Mouse (Mus musculus): ENCODE measurements around the gene Mxra8. TPM values are rescaled to one million over a fixed set of nuclear protein-coding genes. Genes with fewer than 3 reads are reported as not detected.

The Mxra8 gene
- total RNA-seq, 2 experiments from 2014 or later, result 40.2 to 47.0 TPM

DNA sequence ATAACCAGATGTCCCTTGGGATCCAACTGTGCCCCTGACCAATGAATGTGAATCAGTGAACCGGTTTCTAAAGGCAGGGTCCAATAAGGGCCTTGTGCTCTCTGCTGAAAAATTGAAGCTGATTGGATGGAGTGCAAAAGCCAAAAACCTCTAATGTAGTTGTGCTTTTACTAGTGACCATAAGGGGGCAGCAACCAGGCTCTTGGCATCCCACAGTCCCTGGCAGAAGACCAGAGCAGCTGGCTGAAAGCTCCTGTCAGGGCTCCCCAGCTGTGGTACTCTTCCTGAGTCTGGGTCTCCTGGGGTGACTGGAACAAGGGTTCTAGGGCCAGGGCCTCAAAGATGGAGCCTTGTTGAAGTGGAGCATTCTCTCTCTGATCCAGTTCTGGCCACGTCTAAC is 5.6 kb upstream of the Mxra8 start:
- peak; percentile 84 to 90 for DNase-seq

DNA sequence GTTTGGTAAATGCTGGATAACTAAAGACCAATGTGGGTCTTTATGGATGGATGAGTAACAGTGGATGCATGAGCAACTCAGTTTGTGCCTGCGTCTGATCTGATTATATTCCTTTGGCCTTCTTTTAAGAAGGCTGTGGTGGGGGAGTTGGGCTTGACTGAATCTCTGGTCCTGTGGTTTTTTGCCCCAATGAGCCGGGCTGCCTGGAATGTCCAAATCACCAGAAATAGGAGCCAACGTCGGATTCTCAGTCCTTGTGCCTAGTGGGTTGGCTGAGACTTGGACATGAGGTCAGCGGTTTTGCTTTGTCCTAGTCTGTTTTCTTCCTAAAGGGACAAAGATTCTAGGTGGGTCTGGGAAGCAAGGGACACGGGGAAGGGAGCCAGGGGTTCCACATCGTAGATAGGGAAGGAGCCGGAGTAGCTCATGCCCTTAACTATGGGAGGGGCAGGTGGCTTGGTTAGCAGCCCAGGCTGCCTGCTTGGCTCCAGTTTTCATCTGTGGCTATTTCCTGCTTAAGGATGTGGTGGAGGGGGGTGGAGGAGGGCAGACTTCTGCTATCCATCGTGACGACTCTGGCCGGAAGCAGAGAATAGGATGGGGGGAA is 2.0 kb upstream of the Mxra8 start:
- DNase-seq, result peak in 1 of 2 experiments; percentile 64

DNA sequence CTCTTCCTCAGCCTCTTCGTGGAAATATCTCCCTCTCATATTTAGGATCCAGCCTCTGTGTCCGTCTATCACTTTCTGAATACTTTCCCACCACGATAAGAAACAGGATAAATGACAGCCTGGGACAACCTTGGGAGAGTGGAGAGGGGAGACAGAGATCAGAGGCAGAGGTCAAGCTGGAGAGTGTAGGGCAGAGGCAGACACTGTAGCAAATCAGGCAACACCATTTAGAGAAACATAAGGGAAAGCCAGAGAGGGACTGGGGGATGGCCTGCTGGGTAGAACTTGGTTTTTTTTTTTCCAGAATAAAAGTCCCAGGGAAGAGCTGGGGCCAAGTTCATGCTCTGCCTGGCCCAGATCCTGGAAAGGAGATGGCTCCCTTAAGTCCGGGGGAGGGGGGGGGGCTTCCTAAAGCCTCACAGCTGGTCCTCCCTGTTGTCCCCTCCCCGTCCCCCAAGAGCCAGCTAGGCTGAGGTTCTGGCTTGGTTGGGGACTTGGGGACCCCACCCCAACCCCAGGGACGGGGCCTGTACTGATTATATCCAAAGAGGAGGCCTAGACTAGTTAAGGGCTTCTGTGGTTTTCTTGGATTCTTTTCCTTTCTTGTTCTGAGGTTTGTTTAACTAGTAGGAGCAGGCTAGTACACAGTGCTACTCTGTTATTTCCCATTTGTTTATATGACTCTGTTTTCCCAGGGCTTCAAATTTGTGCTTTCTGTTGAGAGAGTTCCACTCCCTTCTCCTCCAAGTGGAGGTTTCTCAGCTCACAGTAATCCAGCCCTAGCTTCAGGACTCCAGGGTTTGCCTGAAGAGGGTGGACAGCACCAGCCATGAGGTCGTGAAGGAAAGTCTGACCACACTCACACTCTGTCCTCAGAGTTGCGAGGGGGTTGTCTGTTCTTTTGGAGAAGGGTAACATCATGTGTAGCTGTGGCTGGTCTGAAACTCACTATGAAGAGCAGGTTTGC is 1.0 kb upstream of the Mxra8 start:
- no peak for DNase-seq

DNA sequence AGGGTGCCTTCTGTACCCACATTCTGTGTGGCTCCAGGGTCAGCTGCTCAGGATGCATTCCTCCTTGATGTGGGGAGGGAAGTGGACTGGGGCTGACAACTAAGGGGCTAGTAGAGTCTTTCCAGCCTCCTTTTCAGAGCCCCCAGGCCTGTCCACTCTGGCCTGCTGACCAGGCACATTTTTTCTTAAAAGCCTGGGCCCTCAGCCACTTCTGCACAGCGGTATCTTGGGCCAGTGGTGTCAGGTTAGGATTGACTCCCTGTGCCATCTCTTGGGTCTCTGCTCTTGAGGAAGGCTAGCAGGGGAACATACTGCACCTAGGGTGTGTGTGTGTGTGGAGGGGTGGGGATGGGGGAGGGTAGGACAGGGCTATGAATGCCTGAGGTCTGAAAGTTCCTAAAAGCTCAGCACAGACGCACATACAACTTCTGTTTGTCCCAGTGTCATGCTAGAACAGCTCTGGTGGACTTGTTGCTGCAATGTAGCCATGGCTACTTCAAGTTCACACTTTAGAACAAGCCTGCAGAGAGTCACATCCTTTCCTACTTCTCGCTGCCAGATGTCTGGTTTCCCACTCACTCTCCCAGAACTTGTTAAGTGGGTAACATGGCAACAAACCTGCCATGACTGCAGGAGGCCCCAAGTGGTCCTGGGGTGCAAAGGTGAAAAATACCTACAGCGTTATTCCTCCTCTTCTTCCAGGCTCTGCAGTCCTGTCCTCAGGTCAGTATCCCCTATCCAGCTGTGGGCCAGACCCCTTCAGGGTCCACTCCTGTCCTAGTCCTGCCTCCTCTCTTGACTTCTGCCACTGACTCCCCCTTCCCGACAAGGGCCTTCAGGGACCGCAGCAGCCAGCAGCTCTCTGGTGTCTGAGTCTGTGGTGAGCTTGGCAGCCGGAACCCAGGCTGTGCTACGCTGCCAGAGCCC is 859 bp downstream of the Mxra8 start:
- no peak for DNase-seq

DNA sequence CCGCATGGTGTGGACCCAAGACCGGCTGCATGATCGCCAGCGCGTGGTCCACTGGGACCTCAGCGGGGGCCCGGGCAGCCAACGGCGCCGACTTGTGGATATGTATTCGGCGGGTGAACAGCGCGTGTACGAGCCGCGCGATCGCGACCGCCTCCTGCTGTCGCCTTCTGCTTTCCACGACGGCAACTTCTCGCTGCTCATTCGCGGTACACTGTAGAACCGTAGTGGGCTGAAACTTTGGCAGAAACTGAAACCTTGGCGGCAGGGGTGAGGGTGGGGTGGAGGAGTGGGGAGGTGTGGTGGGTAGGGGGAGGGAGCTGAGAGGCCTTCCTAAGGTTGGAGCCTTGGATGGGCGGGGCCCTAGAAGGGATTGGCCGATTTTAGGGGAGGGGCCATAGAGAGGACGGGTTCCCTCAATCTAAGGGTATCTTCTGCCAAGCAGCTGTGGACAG is 1.5 kb downstream of the Mxra8 start:
- peak; percentile 75 to 83 for DNase-seq

DNA sequence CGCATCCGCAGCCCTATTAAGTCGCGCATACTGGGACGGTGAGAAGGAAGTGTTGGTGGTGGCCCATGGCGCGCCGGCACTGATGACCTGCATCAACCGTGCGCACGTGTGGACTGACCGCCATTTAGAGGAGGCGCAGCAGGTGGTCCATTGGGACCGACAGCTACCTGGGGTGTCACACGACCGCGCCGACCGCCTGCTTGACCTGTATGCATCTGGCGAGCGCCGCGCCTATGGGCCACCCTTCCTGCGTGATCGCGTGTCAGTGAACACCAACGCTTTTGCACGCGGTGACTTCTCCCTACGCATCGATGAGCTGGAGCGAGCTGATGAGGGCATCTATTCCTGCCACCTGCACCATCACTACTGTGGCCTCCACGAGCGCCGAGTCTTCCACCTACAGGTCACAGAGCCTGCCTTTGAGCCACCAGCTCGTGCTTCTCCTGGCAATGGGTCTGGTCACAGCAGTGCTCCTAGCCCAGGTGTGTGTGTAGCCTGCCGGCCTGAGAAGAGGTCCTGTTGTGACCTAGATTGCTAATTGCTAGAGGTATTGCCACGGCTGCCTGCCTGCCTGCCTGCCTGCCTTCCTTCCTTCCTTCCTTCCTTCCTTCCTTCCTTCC is 2.3 kb downstream of the Mxra8 start:
- no peak for DNase-seq

DNA sequence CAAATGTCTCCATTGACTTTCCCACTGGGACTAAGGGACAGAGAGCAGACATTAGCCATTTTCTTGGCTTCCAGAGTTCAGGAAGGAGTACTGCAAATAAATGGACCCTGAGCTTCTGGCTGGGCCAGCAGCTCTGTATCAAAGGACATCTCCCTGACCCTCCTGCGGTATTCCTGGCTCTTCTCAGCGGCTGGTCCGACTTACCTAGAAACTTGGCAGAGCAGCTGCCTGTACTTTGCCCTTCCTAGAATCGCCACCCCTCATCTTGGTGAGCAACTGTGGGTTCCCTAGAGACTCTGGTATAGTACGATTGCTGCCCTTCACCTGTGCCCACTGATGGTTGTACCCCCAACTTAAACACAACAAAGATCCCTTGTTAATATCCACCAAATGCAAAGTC is 3.8 kb downstream of the Mxra8 start:
- no peak for DNase-seq

DNA sequence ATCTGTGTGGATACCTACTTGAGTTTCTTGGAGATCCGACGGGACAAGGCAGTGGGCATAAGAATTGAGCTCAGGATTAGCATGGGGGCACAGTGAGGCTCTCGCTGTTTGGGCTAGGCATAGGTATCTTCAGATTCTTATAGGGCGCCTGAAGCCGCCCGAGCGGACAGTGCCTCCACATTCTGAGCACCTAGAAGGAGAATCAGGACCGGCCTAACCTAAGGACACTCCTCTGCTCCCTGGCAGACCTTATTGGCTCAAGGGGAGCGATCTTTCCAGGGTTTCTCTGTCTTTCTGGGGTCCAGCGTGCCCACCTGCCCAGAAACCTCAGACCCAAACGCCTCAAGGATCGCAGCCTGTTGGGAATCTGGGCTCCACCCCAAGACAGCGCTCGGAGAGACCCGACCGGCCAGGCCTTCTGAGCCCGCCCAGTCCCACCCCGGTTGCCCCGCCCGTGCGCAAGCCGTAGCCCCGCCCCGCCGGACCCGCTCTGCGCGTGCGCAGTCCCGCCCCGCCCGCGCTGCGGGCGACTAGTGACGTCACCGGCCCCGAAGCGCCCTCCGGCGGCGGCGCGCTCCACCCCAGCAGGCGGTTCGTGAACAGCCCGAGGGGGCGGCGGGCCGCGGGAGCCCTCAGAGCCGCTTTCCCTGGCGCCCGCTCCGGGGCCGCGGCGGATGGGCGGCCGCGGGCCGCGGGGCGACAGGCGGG is 7.5 kb downstream of the Mxra8 start, which contains the start of gene Dvl1:
Dvl1 (plus strand) TSS at position 532 of the 708 bp plus-strand sequence.
- DNase-seq, result peak; percentile 96 to 97

DNA sequence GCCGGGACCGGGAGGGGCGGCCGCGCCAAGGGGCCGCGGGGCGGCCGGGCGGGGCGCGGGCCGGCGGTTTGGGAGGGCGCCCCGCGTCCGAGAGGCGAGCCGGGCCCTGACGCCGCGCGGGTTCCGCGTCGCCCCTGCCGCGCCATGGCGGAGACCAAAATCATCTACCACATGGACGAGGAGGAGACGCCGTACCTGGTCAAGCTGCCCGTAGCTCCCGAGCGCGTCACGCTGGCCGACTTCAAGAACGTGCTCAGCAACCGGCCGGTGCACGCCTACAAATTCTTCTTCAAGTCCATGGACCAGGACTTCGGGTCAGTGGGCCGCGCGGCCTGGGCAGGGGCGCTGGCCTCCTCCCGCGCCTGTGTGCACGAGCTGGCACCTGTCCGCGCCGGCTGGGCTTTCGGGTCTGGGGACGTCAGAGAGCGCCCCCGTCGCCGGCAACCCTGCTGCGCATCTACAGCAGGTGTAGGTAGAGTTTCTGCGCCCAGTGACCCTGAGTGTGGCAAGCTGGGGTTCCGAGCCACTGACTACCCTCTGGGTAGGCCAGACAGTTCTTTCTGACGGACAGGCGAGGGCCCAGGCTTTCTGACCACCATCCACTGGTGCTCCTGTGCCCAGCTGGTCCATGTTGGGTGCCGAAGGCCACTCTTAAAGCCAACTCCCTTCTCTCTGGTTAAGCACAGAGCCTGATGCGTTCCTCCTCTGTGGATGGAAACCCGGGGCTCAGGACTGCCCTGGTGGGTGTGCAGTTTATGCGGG is 8.3 kb downstream of the Mxra8 start:
- peak; percentile 46 to 55 for DNase-seq

DNA sequence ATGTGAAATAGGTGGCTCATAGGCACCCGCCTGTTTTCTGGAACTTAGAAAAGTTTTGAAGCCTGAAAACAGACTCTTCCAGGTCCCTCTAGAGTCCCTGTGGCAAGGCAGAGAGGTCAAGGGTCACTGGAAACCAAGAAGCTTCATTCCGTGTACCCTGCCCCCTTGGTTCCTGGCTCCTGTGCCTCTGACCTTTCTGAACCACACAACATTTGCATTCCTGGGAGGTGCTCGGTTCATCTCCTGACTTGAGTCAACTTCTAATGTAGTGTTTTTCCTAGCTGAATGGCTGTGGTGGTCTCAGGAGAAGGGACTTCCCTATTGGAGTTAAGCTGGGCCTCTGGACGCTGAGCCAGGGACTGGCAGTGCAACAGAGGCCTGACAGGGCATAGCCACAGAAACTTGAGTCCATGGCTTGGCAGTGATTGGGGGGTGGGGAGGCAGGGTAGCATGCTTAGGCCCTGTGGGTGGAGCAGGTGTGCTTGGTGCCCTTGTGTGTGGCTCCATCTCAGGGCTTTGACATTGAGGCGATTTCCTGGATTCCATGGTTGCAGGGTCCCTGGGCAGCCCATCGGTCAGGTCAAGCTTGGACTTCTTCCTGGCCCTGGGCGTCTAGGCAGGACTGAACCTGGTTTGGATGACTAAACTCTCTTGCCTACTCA is 9.1 kb downstream of the Mxra8 start:
- no peak for DNase-seq

DNA sequence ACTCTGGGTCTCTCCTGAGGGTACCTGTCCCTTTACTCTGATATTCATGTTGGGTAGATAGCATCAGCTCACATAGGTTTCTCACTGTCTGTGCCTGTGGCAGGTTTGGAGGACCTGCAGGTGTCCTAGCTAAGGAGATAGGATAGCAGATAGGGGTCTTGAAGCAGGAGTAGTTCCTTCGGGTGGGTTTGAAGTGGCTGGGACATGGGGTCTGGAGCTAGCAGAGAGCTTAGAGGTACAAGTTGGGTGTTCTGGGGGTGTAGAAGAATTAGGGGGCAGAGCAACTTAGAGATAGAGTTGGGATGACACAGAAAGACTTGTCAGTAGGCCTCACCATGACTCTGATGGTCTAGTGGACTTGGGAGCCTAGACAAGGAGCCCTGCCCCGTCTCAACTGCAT is 9.9 kb downstream of the Mxra8 start:
- no peak for DNase-seq

DNA sequence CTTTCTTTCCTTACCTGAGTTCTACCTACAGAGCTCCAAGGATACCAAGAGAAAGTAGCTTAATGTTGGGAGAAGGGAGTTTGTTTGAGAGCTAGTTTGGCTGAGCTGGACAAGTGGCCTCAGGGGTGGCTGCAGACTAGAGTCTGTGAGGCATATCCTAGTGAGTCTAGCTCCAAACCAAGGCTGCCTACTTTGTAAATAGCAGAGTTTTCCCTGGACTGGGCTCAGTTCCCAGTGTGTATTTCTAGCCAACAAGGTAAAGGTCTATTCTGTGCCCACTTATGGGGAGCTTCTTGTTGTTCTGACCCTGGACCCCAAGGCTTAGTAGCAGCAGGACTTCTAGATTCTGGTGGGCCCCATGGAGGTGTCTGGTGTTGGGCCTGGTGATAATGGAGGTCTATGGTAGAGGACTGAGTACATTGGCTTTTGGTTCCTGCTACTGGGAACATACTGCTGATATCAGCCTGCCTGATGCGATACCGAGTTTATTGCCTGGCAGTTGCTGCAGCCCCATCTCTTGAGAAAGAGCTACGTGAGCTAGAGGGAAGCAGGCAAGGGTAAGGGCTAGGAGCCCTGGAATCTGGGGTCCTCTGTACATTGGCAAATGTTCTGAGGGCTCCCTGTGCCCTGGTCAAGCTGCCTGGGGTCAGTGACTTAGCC is 10.4 kb downstream of the Mxra8 start:
- DNase-seq, result no peak

DNA sequence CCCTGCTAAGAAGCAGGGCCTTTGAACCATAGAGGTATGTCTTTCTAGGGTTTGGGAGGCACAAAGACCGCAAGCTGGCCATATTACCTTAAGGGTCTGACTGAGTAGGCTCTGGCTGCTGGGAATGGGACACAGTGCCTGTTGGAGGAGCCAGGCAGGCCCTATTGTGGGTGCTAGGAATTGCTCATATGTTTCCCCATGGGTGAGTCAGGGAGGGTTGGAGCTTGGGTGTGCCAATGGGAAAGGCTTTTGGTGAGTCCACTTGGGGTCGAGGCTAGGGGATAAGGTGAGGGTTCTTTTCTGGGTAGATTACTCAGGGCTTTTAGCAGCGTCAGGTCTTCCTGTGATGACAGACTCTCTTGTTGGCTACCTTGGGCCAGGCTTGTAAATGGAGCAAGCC is 11.9 kb downstream of the Mxra8 start:
- peak in 1 of 2 experiments; percentile 62 for DNase-seq

DNA sequence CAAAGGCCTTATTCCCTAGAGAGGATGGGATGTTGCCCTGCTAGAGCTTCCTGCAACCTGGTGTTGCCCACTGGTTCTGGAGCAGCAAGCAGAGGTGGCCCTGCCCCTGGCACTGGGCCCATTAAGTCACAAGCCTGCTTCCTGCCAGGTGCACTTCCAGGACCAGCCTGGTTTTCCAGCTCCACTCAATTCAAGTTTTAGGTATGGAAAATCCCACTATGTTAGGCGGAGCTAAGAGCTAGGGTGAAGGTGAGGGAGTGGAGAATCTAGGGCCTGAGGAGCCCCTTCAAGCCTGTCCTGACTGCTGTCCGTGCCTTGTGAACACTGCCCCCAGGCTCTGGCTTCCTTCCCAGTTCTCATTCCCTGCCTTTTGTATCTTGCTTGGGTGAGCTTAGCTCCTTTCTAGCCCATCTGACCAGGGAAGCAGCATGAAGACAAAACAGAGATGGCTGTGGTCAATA is 12.5 kb downstream of the Mxra8 start:
- peak in 1 of 2 experiments; percentile 32 for DNase-seq

DNA sequence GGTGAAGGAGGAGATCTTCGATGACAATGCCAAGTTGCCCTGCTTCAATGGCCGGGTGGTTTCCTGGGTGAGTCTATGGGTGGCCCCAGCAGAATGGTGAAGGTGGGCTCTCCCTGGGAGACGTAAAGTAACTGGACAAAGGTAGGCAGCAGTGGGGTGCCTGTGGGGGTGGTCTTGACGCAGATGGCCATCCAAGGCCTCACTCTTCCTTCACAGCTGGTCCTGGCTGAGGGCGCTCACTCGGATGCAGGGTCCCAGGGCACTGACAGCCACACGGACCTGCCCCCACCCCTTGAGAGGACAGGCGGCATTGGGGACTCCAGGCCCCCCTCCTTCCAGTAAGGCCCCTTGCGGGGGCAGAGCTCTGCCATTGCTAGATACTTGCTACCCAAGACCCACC is 13.9 kb downstream of the Mxra8 start:
- DNase-seq, result no peak

DNA sequence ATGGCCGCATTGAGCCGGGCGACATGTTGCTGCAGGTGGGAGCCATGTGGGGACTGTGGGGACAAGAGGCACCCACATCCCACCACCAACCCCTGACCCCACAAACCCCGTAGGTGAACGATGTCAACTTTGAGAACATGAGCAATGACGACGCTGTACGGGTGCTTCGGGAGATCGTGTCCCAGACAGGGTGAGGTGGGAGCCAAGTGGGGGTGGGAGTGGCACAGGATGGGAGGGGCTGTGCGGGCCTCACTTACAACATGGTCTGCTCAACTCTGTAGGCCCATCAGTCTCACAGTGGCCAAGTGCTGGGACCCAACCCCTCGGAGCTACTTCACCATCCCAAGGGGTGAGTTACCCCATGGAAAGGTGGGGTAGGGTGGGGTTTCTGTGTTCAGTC is 15.5 kb downstream of the Mxra8 start:
- no peak for DNase-seq

DNA sequence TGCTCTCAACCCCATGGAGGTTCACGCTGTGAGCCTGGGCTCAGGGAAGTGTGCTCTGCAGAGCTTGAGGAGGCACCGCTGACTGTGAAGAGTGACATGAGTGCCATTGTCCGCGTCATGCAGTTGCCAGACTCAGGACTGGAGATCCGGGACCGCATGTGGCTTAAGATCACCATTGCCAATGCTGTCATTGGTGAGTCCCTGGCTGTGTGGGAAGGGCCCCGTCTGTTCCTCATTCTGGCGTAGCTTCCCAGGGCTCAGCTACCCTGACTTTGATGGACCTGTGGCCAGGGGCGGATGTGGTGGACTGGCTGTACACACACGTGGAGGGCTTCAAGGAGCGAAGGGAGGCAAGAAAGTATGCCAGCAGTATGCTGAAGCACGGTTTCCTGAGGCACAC is 16.6 kb downstream of the Mxra8 start:
- no peak for DNase-seq

DNA sequence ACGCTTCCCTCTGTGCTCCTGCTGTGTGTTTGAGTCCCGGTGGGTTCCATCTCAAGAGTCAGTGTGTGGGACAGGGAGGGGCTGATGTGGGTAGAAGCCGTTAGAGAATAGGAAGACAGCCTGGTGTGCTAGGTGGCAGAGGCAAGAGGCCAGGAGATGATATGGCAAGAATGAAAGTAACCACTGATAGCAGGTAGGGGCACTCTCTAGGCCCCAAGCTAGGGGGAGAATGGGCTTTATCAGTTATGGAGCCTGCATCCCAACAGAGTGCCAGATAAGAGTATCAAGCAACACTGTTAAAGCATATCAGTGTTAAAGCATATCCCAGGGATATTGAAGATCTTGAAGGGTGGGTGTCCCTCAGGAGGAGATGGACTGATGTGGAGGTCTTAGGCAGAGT is 17.4 kb downstream of the Mxra8 start:
- no peak for DNase-seq

DNA sequence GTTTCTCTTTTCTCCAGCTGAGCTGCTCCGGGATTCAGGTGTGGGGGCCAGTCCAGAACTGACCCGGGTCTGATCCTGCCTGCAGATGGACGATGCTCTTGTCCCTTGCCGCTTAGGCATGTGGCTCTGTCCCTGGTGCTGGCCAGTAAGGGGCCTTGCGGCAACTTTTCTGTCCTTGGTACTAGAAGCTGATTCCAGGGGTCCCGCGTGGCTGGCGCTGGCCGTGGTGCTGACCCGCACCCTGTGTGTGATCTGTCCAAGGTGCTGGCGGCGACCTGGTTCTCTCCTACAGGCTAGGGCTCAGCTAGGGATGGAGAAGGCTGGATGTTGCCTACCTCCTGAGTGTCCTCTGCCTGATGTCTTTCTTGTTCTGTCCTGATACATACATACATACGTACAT is 19.8 kb downstream of the Mxra8 start:
- DNase-seq, result peak; percentile 53 to 66
